13 mouse cellular contexts compared by ENCODE assay signal in genomic region chr17:88763396-88764135, GRCm38 (mm10). TPM values are rescaled to one million over a fixed set of nuclear protein-coding genes. Genes with fewer than 3 reads are reported as not detected.
DNase-seq lines count a peak whose midpoint lies in the region; ATAC-seq lines count a peak whose summit lies in the region.
"Had no signal": no experiment of that assay in that cellular context is flagged by ENCODE, and none has a peak within 500 bp of the region (broad histone marks: within the 10 kb centered on the region; RNA-seq: fewer than 3 reads in every experiment).

No protein-coding gene starts in this region.

- 35% methylated on average over 5 of the region's 5 CpGs for WGBS in embryonic facial prominence, embryonic 11.5 days
- WGBS in embryonic facial prominence, embryonic 10.5 days = 39% methylated on average over 5 of the region's 5 CpGs
- WGBS in forebrain, embryonic 12.5 days = 8% methylated on average over 5 of the region's 5 CpGs
- WGBS in hindbrain, embryonic 16.5 days = 22% methylated on average over 5 of the region's 5 CpGs
- WGBS in neural tube, embryonic 11.5 days = 12% methylated on average over 5 of the region's 5 CpGs

- H3K27me3 ChIP-seq in embryonic facial prominence, embryonic 11.5 days (ENCODE audit: control insufficient read depth, insufficient read depth, low read length) = no peaks in the 10 kb centered on the region
- H3K27me3 ChIP-seq in embryonic facial prominence, embryonic 10.5 days (replicated peaks; ENCODE audit: low read depth, poor library complexity, severe bottlenecking) = peaks cover 72% of the 10 kb centered on the region
- peaks cover 87% of the 10 kb centered on the region for H3K27me3 ChIP-seq in forebrain, embryonic 12.5 days
- no peaks in the 10 kb centered on the region for H3K27me3 ChIP-seq in hindbrain, embryonic 16.5 days (replicated peaks; ENCODE audit: control insufficient read depth, insufficient read depth, low read length)
- H3K27me3 ChIP-seq in neural tube, embryonic 11.5 days (ENCODE audit: control insufficient read depth, insufficient read depth, low read length) = no peaks in the 10 kb centered on the region
- H3K27me3 ChIP-seq: heart, embryonic 15.5 days had no signal

- H3K9ac ChIP-seq in embryonic facial prominence, embryonic 11.5 days (replicated peaks; ENCODE audit: low read length) = no peak overlapping the region
- H3K9ac ChIP-seq in forebrain, embryonic 12.5 days = no peak overlapping the region
- no peak overlapping the region for H3K9ac ChIP-seq in hindbrain, embryonic 16.5 days (ENCODE audit: low read depth, low read length)
- no peak overlapping the region for H3K9ac ChIP-seq in neural tube, embryonic 11.5 days (ENCODE audit: low read length)
- H3K9ac ChIP-seq: heart, embryonic 15.5 days had no signal

- no peak overlapping the region for H3K4me2 ChIP-seq in embryonic facial prominence, embryonic 11.5 days (ENCODE audit: low read depth, low read length)
- H3K4me2 ChIP-seq in forebrain, embryonic 12.5 days = no peak overlapping the region
- no peak overlapping the region for H3K4me2 ChIP-seq in hindbrain, embryonic 16.5 days (ENCODE audit: low read length)
- no peak overlapping the region for H3K4me2 ChIP-seq in neural tube, embryonic 11.5 days (ENCODE audit: low read depth)
- H3K4me2 ChIP-seq: heart, embryonic 15.5 days had no signal

- no peak overlapping the region for H3K4me3 ChIP-seq in embryonic facial prominence, embryonic 11.5 days (ENCODE audit: low read depth, low read length)
- H3K4me3 ChIP-seq in embryonic facial prominence, embryonic 10.5 days = no peak overlapping the region
- H3K4me3 ChIP-seq in forebrain, embryonic 12.5 days (replicated peaks) = no peak overlapping the region
- no peak overlapping the region for H3K4me3 ChIP-seq in hindbrain, embryonic 16.5 days (ENCODE audit: low read length)
- H3K4me3 ChIP-seq in neural tube, embryonic 11.5 days (ENCODE audit: low read depth, low read length) = no peak overlapping the region
- H3K4me3 ChIP-seq: heart, embryonic 15.5 days had no signal

- peak; percentile 41 for ATAC-seq in embryonic facial prominence, embryonic 11.5 days (replicated peaks; ENCODE audit: insufficient number of reproducible peaks, low FRiP score, low TSS enrichment, low read depth)
- peak; percentile 82 for ATAC-seq in forebrain, embryonic 12.5 days (ENCODE audit: low FRiP score)
- ATAC-seq in hindbrain, embryonic 16.5 days = peak; percentile 48
- ATAC-seq in neural tube, embryonic 11.5 days (ENCODE audit: insufficient read depth, low FRiP score, low TSS enrichment) = peak; percentile 71
- ATAC-seq: intestine, embryonic 16.5 days had no signal

- no peak for DNase-seq in embryonic facial prominence, embryonic 11.5 days (ENCODE audit: low spot score)
- no peak for DNase-seq in embryonic facial prominence, embryonic 10.5 days (ENCODE audit: low spot score)
- peak; percentile 55 for DNase-seq in neural tube, embryonic 11.5 days (ENCODE audit: low spot score)
- DNase-seq in spleen, postnatal 10 days (ENCODE audit: low spot score in 2 of 2) = no peak
- no peak for DNase-seq in right cerebral cortex, postnatal 10 days (ENCODE audit: low spot score in 2 of 2)
- DNase-seq in urinary bladder, postnatal 10 days (ENCODE audit: low spot score) = no peak
- DNase-seq: cerebellum, adult 9-11 months; gastrocnemius, postnatal 25 days had no signal

- no peaks in the 10 kb centered on the region for H3K36me3 ChIP-seq in embryonic facial prominence, embryonic 11.5 days (replicated peaks; ENCODE audit: control insufficient read depth, insufficient read depth, low read depth, low read length)
- H3K36me3 ChIP-seq in embryonic facial prominence, embryonic 10.5 days (replicated peaks) = no peaks in the 10 kb centered on the region
- no peaks in the 10 kb centered on the region for H3K36me3 ChIP-seq in forebrain, embryonic 12.5 days (replicated peaks)
- no peaks in the 10 kb centered on the region for H3K36me3 ChIP-seq in hindbrain, embryonic 16.5 days (ENCODE audit: control insufficient read depth, insufficient read depth, low read length)
- H3K36me3 ChIP-seq in neural tube, embryonic 11.5 days (ENCODE audit: control insufficient read depth, insufficient read depth, low read length) = no peaks in the 10 kb centered on the region
- H3K36me3 ChIP-seq: heart, embryonic 15.5 days had no signal

- no peak overlapping the region for H3K27ac ChIP-seq in embryonic facial prominence, embryonic 11.5 days (replicated peaks; ENCODE audit: low read depth, low read length)
- H3K27ac ChIP-seq in embryonic facial prominence, embryonic 10.5 days (replicated peaks) = no peak overlapping the region
- H3K27ac ChIP-seq in forebrain, embryonic 12.5 days = no peak overlapping the region
- no peak overlapping the region for H3K27ac ChIP-seq in hindbrain, embryonic 16.5 days (ENCODE audit: low read depth, low read length)
- no peak overlapping the region for H3K27ac ChIP-seq in neural tube, embryonic 11.5 days (ENCODE audit: low read depth, low read length)
- H3K27ac ChIP-seq: heart, embryonic 15.5 days had no signal

- no peaks in the 10 kb centered on the region; the same call in 1 of the 2 replicates for H3K4me1 ChIP-seq in embryonic facial prominence, embryonic 11.5 days (ENCODE audit: control insufficient read depth, insufficient read depth, low read length)
- H3K4me1 ChIP-seq in embryonic facial prominence, embryonic 10.5 days = peaks cover 16% of the 10 kb centered on the region
- peaks cover 26% of the 10 kb centered on the region for H3K4me1 ChIP-seq in forebrain, embryonic 12.5 days
- 0 out of 2 replicates have a peak, but pooled peaks cover 2% of the 10 kb centered on the region for H3K4me1 ChIP-seq in hindbrain, embryonic 16.5 days (ENCODE audit: control insufficient read depth, insufficient read depth, low read depth, low read length)
- H3K4me1 ChIP-seq in neural tube, embryonic 11.5 days (ENCODE audit: control insufficient read depth, insufficient read depth, low read length) = peaks cover 10% of the 10 kb centered on the region; the same call in 1 of the 2 replicates
- H3K4me1 ChIP-seq: heart, embryonic 15.5 days had no signal

- no peaks in the 10 kb centered on the region for H3K9me3 ChIP-seq in embryonic facial prominence, embryonic 11.5 days (replicated peaks; ENCODE audit: control insufficient read depth, low read length)
- H3K9me3 ChIP-seq in embryonic facial prominence, embryonic 10.5 days = peaks cover 7% of the 10 kb centered on the region; the same call in 1 of the 2 replicates
- no peaks in the 10 kb centered on the region for H3K9me3 ChIP-seq in forebrain, embryonic 12.5 days
- no peaks in the 10 kb centered on the region for H3K9me3 ChIP-seq in hindbrain, embryonic 16.5 days (ENCODE audit: control insufficient read depth, low read length)
- H3K9me3 ChIP-seq in neural tube, embryonic 11.5 days (ENCODE audit: control insufficient read depth, low read length) = no peaks in the 10 kb centered on the region
- H3K9me3 ChIP-seq: heart, embryonic 15.5 days had no signal

RNA-seq across cellular contexts. Expression of gene Lhcgr, which starts 28.2 kb away (rescaled TPM):
- 0.07 TPM in 1 of 2 replicates, not detected in the other for polyA plus RNA-seq in embryonic facial prominence, embryonic 11.5 days (2014; fragmentation: Nextera tagmentation; extraction: Ambion mirVana)
- polyA plus RNA-seq in embryonic facial prominence, embryonic 10.5 days (2016; fragmentation: Nextera tagmentation; extraction: Ambion mirVana) = not detected in 2 replicates
- 0.06 and 0.69 TPM in 2 replicates for polyA plus RNA-seq in forebrain, embryonic 12.5 days (2016; fragmentation: Nextera tagmentation; extraction: Ambion mirVana)
- polyA plus RNA-seq in hindbrain, embryonic 16.5 days (2015; fragmentation: Nextera tagmentation; extraction: Ambion mirVana) = 2.5 and 4.0 TPM in 2 replicates
- 0.91 and 0.99 TPM in 2 replicates for polyA plus RNA-seq in neural tube, embryonic 11.5 days (2014; fragmentation: Nextera tagmentation; extraction: Ambion mirVana)
- polyA plus RNA-seq: heart, embryonic 15.5 days; liver, embryonic 16.5 days had no signal
